Mouse (Mus musculus) midbrain, postnatal 0 days (tissue): ENCODE measurements around the gene Tgfbr1. TPM values are rescaled to one million over a fixed set of nuclear protein-coding genes. Genes with fewer than 3 reads are reported as not detected.

Experiments used
- ATAC-seq: fragments of 200-750 bp; cut with Nextera tagmentation; 2 replicates; pipeline ENCODE4 v1.8.0; 2017; ENCODE audit warnings: moderate number of reproducible peaks, mild to moderate bottlenecking, moderate TSS enrichment, moderate library complexity; ENCODE audit not compliant: low FRiP score
- DNase-seq: peaks from one replicate; pipeline ENCODE4 v3.0.0-alpha.2; 2015; ENCODE audit warnings: low spot score
- H3K27ac ChIP-seq: fragments of 300-500 bp; sonication (generic); 2 replicates; pipeline ENCODE4 v1.5.1; 2014; ENCODE audit warnings: low read depth, mild to moderate bottlenecking, low read length, mixed read lengths
- H3K27me3 ChIP-seq: fragments of 300-500 bp; sonication (generic); 2 replicates; pipeline ENCODE4 v1.6.1; 2014; ENCODE audit warnings: low read length, control low read depth, mixed read lengths; ENCODE audit not compliant: insufficient read depth
- H3K36me3 ChIP-seq: fragments of 300-500 bp; sonication (generic); 2 replicates; pipeline ENCODE4 v1.6.1; 2014; ENCODE audit warnings: low read length, control low read depth, mixed read lengths; ENCODE audit not compliant: insufficient read depth
- H3K4me1 ChIP-seq: fragments of 300-500 bp; sonication (generic); 2 replicates; pipeline ENCODE4 v1.6.1; 2014; ENCODE audit warnings: mild to moderate bottlenecking, control low read depth, antibody characterized with exemption, low read length, mixed read lengths; ENCODE audit not compliant: insufficient read depth
- H3K4me2 ChIP-seq: fragments of 300-500 bp; sonication (generic); 2 replicates; pipeline ENCODE4 v1.6.1; 2014; ENCODE audit warnings: low read depth, mild to moderate bottlenecking, low read length, mixed read lengths; ENCODE audit not compliant: poor library complexity, severe bottlenecking
- H3K4me3 ChIP-seq: fragments of 300-500 bp; sonication (generic); 2 replicates; pipeline ENCODE4 v1.5.1; 2014; ENCODE audit warnings: low read depth, mild to moderate bottlenecking, low read length, moderate library complexity
- H3K9ac ChIP-seq: fragments of 300-500 bp; sonication (generic); replicated peaks from 2 replicates; pipeline ENCODE4 v1.6.1; 2014; ENCODE audit warnings: mild to moderate bottlenecking, low read length, moderate library complexity, mixed read lengths; ENCODE audit not compliant: poor library complexity, severe bottlenecking
- H3K9me3 ChIP-seq: fragments of 300-500 bp; sonication (generic); 2 replicates; pipeline ENCODE4 v1.6.1; 2016; ENCODE audit warnings: low read length, control low read depth
- CTCF ChIP-seq: IDR thresholded peaks from 2 replicates; pipeline ENCODE4 v1.5.1; 2016; ENCODE audit warnings: antibody characterized with exemption, mild to moderate bottlenecking
- WGBS: fragments of 180-500 bp; shearing (Covaris S2); extraction: QIAGEN DNeasy Blood & Tissue Kit; methylation state at CpG from one replicate; pipeline ENCODE4 v1.1.7; 2014; 5-methylcytosine and 5-hydroxymethylcytosine counted together
- polyA plus RNA-seq: library from polyadenylated mRNA; unstranded; fragments of >200 nt; fragmentation: Nextera tagmentation; extraction: Ambion mirVana; gene quantifications from 2 replicates; pipeline ENCODE4 v1.2.1, GENCODE M21; 2015
- total RNA-seq: library from RNA; depleted of rRNA; stranded (reverse); fragments of >200 nt; gene quantifications from 2 replicates; pipeline ENCODE4 v1.2.3, GENCODE M21; 2014

Tgfbr1 gene
- total and polyA plus RNA-seq, 2 experiments from 2014 or later: 16.1 to 30.7 TPM

GRCm38 (mm10) chr4:47400314-47400713, 47.3 kb downstream of the Tgfbr1 start:
- WGBS: 91% methylated on average over 4 of the region's 4 CpGs
- no peak for DNase-seq
- Histone ChIP-seq H3K27me3 (no peaks in the 10 kb centered on the region), H3K9ac (no peak overlapping the region), H3K9me3 (no peaks in the 10 kb centered on the region), H3K4me3 (no peak overlapping the region), H3K36me3 (0 out of 2 replicates have a peak, but pooled peaks cover 8% of the 10 kb centered on the region), H3K27ac (no peak overlapping the region), H3K4me1 (no peaks in the 10 kb centered on the region), H3K4me2 (no peak overlapping the region)
- ATAC-seq: no peak
- TF ChIP-seq CTCF: no peak

- ATAC-seq: no peak
- H3K27me3 ChIP-seq: no peaks in the 10 kb centered on the region
- no peak overlapping the region for H3K4me2 ChIP-seq
- no peak for TF ChIP-seq CTCF
- no peak overlapping the region for H3K4me3 ChIP-seq
- H3K27ac ChIP-seq: no peak overlapping the region
- peaks cover 8% of the 10 kb centered on the region; the same call in 1 of the 2 replicates for H3K36me3 ChIP-seq
- no peaks in the 10 kb centered on the region for H3K9me3 ChIP-seq
- no peak overlapping the region for H3K9ac ChIP-seq
- no peak for DNase-seq
- no peaks in the 10 kb centered on the region for H3K4me1 ChIP-seq
These were observed 49.2 kb downstream of the Tgfbr1 start for GRCm38 (mm10) chr4:47402200-47402599.

GRCm38 (mm10) chr4:47404536-47404935, 51.5 kb downstream of the Tgfbr1 start:
- peaks cover 9% of the 10 kb centered on the region; the same call in 1 of the 2 replicates for H3K36me3 ChIP-seq
- H3K27me3 ChIP-seq: no peaks in the 10 kb centered on the region
- ATAC-seq (no peak), DNase-seq (no peak)
- no peaks in the 10 kb centered on the region for H3K4me1 ChIP-seq
- no peak overlapping the region for H3K4me2 ChIP-seq
- TF ChIP-seq CTCF: no peak
- no peak overlapping the region for H3K27ac ChIP-seq
- no peak overlapping the region for H3K9ac ChIP-seq
- H3K4me3 ChIP-seq: no peak overlapping the region
- 92% methylated on average over 2 of the region's 2 CpGs for WGBS
- no peaks in the 10 kb centered on the region for H3K9me3 ChIP-seq

GRCm38 (mm10) chr4:47407161-47407560, 54.1 kb downstream of the Tgfbr1 start:
- no peak for DNase-seq
- H3K9ac ChIP-seq: no peak overlapping the region
- no peak overlapping the region for H3K4me2 ChIP-seq
- no peak for ATAC-seq
- H3K27ac ChIP-seq: no peak overlapping the region
- 91% methylated on average over 2 of the region's 2 CpGs for WGBS
- no peaks in the 10 kb centered on the region for H3K9me3 ChIP-seq
- no peak for TF ChIP-seq CTCF
- H3K27me3 ChIP-seq: no peaks in the 10 kb centered on the region
- H3K4me1 ChIP-seq: no peaks in the 10 kb centered on the region
- no peak overlapping the region for H3K4me3 ChIP-seq
- H3K36me3 ChIP-seq: peaks cover 12% of the 10 kb centered on the region; the same call in 1 of the 2 replicates

GRCm38 (mm10) chr4:47417871-47418270, 64.8 kb downstream of the Tgfbr1 start:
- Histone ChIP-seq H3K9me3 (no peaks in the 10 kb centered on the region), H3K27ac (no peak overlapping the region), H3K4me2 (no peak overlapping the region), H3K27me3 (no peaks in the 10 kb centered on the region), H3K36me3 (no peaks in the 10 kb centered on the region), H3K4me1 (no peaks in the 10 kb centered on the region), H3K4me3 (no peak overlapping the region), H3K9ac (no peak overlapping the region)
- no peak for ATAC-seq
- 75% methylated on average over 3 of the region's 3 CpGs for WGBS
- no peak for TF ChIP-seq CTCF
- DNase-seq: no peak

- Histone ChIP-seq H3K9me3 (no peaks in the 10 kb centered on the region), H3K9ac (no peak overlapping the region), H3K4me3 (no peak overlapping the region), H3K36me3 (no peaks in the 10 kb centered on the region), H3K4me2 (no peak overlapping the region), H3K4me1 (no peaks in the 10 kb centered on the region), H3K27me3 (no peaks in the 10 kb centered on the region), H3K27ac (no peak overlapping the region)
- TF ChIP-seq CTCF: peak; percentile 88
- no peak for ATAC-seq
- DNase-seq: peak; percentile 75
- 24% methylated on average over 9 of the region's 9 CpGs for WGBS
These were observed 66.4 kb downstream of the Tgfbr1 start for GRCm38 (mm10) chr4:47419268-47419973.
